Mouse (Mus musculus): ENCODE measurements at regions not wholly inside any gene's neighbourhood (a gene's known extent, or its start where the extent isn't known, plus 50 kb on each side); places are given as distances from the start of the nearest gene placed in this dataset.

- DNase-seq (ENCODE audit: low read depth, low spot score), result no peak
Measured at GRCm38 (mm10) chr3:21218936-21219335, 852.0 kb upstream of the Agtr1b start.

- no peak for DNase-seq (ENCODE audit: low read depth, low spot score)
Measured at GRCm38 (mm10) chr3:21241184-21241583, 835.3 kb upstream of the Tbl1xr1 start.

GRCm38 (mm10) chr3:21256129-21256760 lies 820.2 kb upstream of the Tbl1xr1 start:
- DNase-seq (ENCODE audit: low read depth, low spot score), result no peak

- DNase-seq (ENCODE audit: low read depth, low spot score), result no peak
Measured at GRCm38 (mm10) chr3:21263317-21263716, 813.1 kb upstream of the Tbl1xr1 start.

- DNase-seq (ENCODE audit: low read depth, low spot score), result no peak
Measured at GRCm38 (mm10) chr3:21265491-21265890, 811.0 kb upstream of the Tbl1xr1 start.

- no peak for DNase-seq (ENCODE audit: low read depth, low spot score)
Measured at GRCm38 (mm10) chr3:21268429-21269129, 807.9 kb upstream of the Tbl1xr1 start.

GRCm38 (mm10) chr3:21269130-21269440 lies 807.4 kb upstream of the Tbl1xr1 start:
- DNase-seq (ENCODE audit: low read depth, low spot score), result no peak

GRCm38 (mm10) chr3:21270788-21271187 lies 805.7 kb upstream of the Tbl1xr1 start:
- no peak for DNase-seq (ENCODE audit: low read depth, low spot score)

- no peak for DNase-seq (ENCODE audit: low read depth, low spot score)
Measured at GRCm38 (mm10) chr3:21272219-21272618, 804.2 kb upstream of the Tbl1xr1 start.

- DNase-seq (ENCODE audit: low read depth, low spot score), result no peak
Measured at GRCm38 (mm10) chr3:21292774-21293173, 783.7 kb upstream of the Tbl1xr1 start.

- DNase-seq (ENCODE audit: low read depth, low spot score), result no peak
Measured at GRCm38 (mm10) chr3:21293308-21293707, 783.1 kb upstream of the Tbl1xr1 start.

- no peak for DNase-seq (ENCODE audit: low read depth, low spot score)
Measured at GRCm38 (mm10) chr3:21294776-21295175, 781.7 kb upstream of the Tbl1xr1 start.

GRCm38 (mm10) chr3:21296581-21297110 lies 779.8 kb upstream of the Tbl1xr1 start:
- DNase-seq (ENCODE audit: low read depth, low spot score), result no peak

GRCm38 (mm10) chr3:21325329-21325896 lies 751.0 kb upstream of the Tbl1xr1 start:
- DNase-seq (ENCODE audit: low read depth, low spot score), result no peak

- DNase-seq (ENCODE audit: low read depth, low spot score), result no peak
Measured at GRCm38 (mm10) chr3:21341916-21342315, 734.5 kb upstream of the Tbl1xr1 start.

- no peak for DNase-seq (ENCODE audit: low read depth, low spot score)
Measured at GRCm38 (mm10) chr3:21343095-21343494, 733.4 kb upstream of the Tbl1xr1 start.

GRCm38 (mm10) chr3:21349421-21349820 lies 727.0 kb upstream of the Tbl1xr1 start:
- no peak for DNase-seq (ENCODE audit: low read depth, low spot score)

GRCm38 (mm10) chr3:21356150-21356549 lies 720.3 kb upstream of the Tbl1xr1 start:
- DNase-seq (ENCODE audit: low read depth, low spot score), result no peak

GRCm38 (mm10) chr3:21356831-21357712 lies 719.4 kb upstream of the Tbl1xr1 start:
- no peak for DNase-seq (ENCODE audit: low read depth, low spot score)

GRCm38 (mm10) chr3:21358068-21358467 lies 718.4 kb upstream of the Tbl1xr1 start:
- DNase-seq (ENCODE audit: low read depth, low spot score), result no peak

- DNase-seq (ENCODE audit: low read depth, low spot score), result no peak
Measured at GRCm38 (mm10) chr3:21361069-21361468, 715.4 kb upstream of the Tbl1xr1 start.

- DNase-seq (ENCODE audit: low read depth, low spot score), result no peak
Measured at GRCm38 (mm10) chr3:21379816-21380215, 696.6 kb upstream of the Tbl1xr1 start.
